Mouse (Mus musculus) lung, adult 2 months (tissue): ENCODE data around the gene Il12rb1.

ENCODE experiments used
- CTCF ChIP-seq: fragments of 200-500 bp; IDR thresholded peaks from 2 replicates; pipeline ENCODE4 v1.5.1; 2011; ENCODE audit warnings: mild to moderate bottlenecking, low read length, control low read depth; ENCODE audit not compliant: insufficient read depth
- POLR2A ChIP-seq: fragments of 200-500 bp; IDR thresholded peaks from 2 replicates; pipeline ENCODE4 v1.6.1; 2011; ENCODE audit warnings: low read depth, mild to moderate bottlenecking, control low read depth, low read length, borderline replicate concordance; ENCODE audit errors: extremely low read depth

GRCm38 (mm10) chr8:70841147-70842072, 33.2 kb downstream of the Il12rb1 start:
- TF ChIP-seq POLR2A (no peak), CTCF (peak; percentile 96)
